Mouse (Mus musculus) hindbrain, embryonic 16.5 days (tissue): ENCODE measurements around the gene Cyth1. TPM values are rescaled to one million over a fixed set of nuclear protein-coding genes. Genes with fewer than 3 reads are reported as not detected.
A peak's percentile ranks its signal among the peaks of the same experiment; 100 is the strongest.

Source experiments
- ATAC-seq: fragments of 200-750 bp; cut with Nextera tagmentation; 2 replicates; pipeline ENCODE4 v1.8.0; 2017; ENCODE audit warnings: moderate TSS enrichment, moderate library complexity
- H3K27ac ChIP-seq: fragments of 300-500 bp; sonication (generic); 2 replicates; pipeline ENCODE4 v1.5.1; 2014; ENCODE audit warnings: low read depth, mild to moderate bottlenecking, control low read depth, low read length, moderate library complexity
- H3K27me3 ChIP-seq: fragments of 300-500 bp; sonication (generic); replicated peaks from 2 replicates; pipeline ENCODE4 v1.6.1; 2014; ENCODE audit warnings: low read length; ENCODE audit not compliant: control insufficient read depth, insufficient read depth
- H3K36me3 ChIP-seq: fragments of 300-500 bp; sonication (generic); 2 replicates; pipeline ENCODE4 v1.6.1; 2014; ENCODE audit warnings: mild to moderate bottlenecking, low read length, moderate library complexity, mixed read lengths; ENCODE audit not compliant: control insufficient read depth, insufficient read depth
- H3K4me1 ChIP-seq: fragments of 300-500 bp; sonication (generic); 2 replicates; pipeline ENCODE4 v1.6.1; 2014; ENCODE audit warnings: low read depth, low read length; ENCODE audit not compliant: control insufficient read depth, insufficient read depth
- H3K4me2 ChIP-seq: fragments of 300-500 bp; sonication (generic); 2 replicates; pipeline ENCODE4 v1.6.1; 2014; ENCODE audit warnings: mild to moderate bottlenecking, low read length, control low read depth, moderate library complexity
- H3K4me3 ChIP-seq: fragments of 300-500 bp; sonication (generic); 2 replicates; pipeline ENCODE4 v1.5.1; 2014; ENCODE audit warnings: mild to moderate bottlenecking, low read length, control low read depth, moderate library complexity
- H3K9ac ChIP-seq: fragments of 300-500 bp; sonication (generic); 2 replicates; pipeline ENCODE4 v1.6.1; 2014; ENCODE audit warnings: low read depth, mild to moderate bottlenecking, control low read depth, low read length, moderate library complexity
- H3K9me3 ChIP-seq: fragments of 300-500 bp; sonication (generic); 2 replicates; pipeline ENCODE4 v1.6.1; 2014; ENCODE audit warnings: mild to moderate bottlenecking, low read length, moderate library complexity; ENCODE audit not compliant: control insufficient read depth
- WGBS: fragments of 180-500 bp; shearing (Covaris S2); extraction: QIAGEN DNeasy Blood & Tissue Kit; methylation state at CpG from one replicate; pipeline ENCODE4 v1.1.7; 2014; 5-methylcytosine and 5-hydroxymethylcytosine counted together
- polyA plus RNA-seq: library from polyadenylated mRNA; unstranded; fragments of >200 nt; fragmentation: Nextera tagmentation; extraction: Ambion mirVana; gene quantifications from 2 replicates; pipeline ENCODE4 v1.2.1, GENCODE M21; 2015

The Cyth1 gene
- polyA plus RNA-seq, 1 experiment from 2014 or later = 19.7 TPM

DNA sequence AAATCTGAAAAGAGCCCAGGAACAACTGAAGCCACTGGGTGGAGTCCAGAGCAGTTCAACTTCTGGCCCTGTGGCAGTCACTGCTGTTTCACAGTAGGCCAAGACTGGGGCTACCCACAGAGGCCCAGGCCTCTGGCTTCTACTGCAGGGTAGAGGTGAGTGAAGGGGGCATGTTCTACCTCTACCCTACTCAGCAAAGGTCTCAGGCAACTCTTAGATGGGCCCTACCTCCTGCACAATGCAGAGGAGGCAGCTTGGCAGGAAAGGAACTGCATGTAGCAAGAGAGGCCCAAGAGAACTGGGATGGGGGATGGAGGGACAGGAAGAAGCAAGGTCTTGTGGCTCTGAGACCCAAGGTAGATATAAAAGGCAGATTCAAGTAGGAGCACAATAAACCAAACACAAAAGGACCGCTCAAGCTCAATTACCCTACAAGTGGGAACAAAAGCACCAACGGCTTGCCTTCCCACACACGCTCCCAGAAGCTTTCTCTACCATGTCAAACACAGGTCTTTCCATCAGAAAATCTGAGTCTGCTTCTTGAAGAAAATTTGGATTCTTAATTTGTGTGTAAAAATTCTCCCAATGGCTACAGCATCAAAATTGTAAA is 40.9 kb downstream of the Cyth1 start:
- 46% methylated on average over 3 of the region's 3 CpGs for WGBS
- ATAC-seq = no peak
- H3K4me2 ChIP-seq = no peak overlapping the region

DNA sequence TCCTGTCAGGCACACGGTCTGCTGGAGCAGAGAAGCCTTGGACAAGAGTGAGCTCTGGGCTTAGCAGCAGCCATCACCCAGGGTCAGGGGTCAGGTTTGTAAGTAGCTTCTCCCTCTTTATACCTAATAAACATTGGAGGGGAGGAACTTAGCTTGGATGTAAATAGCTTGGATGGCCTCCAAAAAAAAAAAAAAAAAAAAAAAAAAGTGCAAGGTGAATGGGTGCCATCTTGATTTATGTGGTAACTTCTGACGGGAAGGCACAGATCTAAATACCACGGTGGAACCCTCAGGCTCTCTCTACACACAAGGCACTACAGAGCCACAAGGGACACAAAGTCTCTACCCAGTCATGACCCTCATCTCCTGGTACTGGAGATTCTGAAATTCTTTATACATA is 42.1 kb downstream of the Cyth1 start:
- no peak for ATAC-seq
- Histone ChIP-seq H3K4me1 (peaks cover 62% of the 10 kb centered on the region), H3K36me3 (no peaks in the 10 kb centered on the region), H3K9ac (no peak overlapping the region), H3K4me2 (no peak overlapping the region), H3K27me3 (no peaks in the 10 kb centered on the region), H3K4me3 (no peak overlapping the region), H3K27ac (no peak overlapping the region), H3K9me3 (no peaks in the 10 kb centered on the region)
- WGBS = 69% methylated on average over 3 of the region's 3 CpGs

More for the DNA sequence above, 40.9 kb downstream of the Cyth1 start:
- H3K27me3 ChIP-seq = no peaks in the 10 kb centered on the region
- H3K4me3 ChIP-seq = no peak overlapping the region
- no peak overlapping the region for H3K27ac ChIP-seq
- H3K9ac ChIP-seq = no peak overlapping the region
- H3K36me3 ChIP-seq = no peaks in the 10 kb centered on the region
- no peaks in the 10 kb centered on the region for H3K9me3 ChIP-seq
- H3K4me1 ChIP-seq = peaks cover 60% of the 10 kb centered on the region

DNA sequence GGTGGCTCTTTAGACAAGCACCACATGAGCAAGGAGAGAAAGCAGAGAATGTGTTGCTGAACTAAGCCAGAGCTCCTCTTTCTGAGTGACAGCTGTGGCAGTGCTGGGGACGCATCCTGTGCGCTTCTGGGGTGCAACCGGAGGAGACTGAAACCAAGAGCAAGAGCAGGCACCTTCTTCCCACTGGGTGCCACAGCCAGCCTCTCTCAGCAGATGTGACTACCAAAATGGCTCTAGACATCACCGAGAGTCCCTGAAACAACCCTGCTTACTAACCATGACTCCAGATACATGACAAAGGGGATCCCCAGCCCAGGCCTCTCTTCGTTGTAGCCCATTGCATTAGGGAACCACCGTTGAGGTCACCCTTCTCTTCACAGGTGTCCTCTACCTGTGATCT is 44.9 kb downstream of the Cyth1 start:
- no peak overlapping the region; the same call in 1 of the 2 replicates for H3K9ac ChIP-seq
- 82% methylated on average over 6 of the region's 6 CpGs for WGBS
- H3K36me3 ChIP-seq = no peaks in the 10 kb centered on the region
- H3K4me1 ChIP-seq = peaks cover 59% of the 10 kb centered on the region
- peak overlapping the region; percentile 96 for H3K27ac ChIP-seq
- no peaks in the 10 kb centered on the region for H3K9me3 ChIP-seq
- H3K27me3 ChIP-seq = no peaks in the 10 kb centered on the region
- H3K4me3 ChIP-seq = no peak overlapping the region
- no peak for ATAC-seq
- H3K4me2 ChIP-seq = no peak overlapping the region

DNA sequence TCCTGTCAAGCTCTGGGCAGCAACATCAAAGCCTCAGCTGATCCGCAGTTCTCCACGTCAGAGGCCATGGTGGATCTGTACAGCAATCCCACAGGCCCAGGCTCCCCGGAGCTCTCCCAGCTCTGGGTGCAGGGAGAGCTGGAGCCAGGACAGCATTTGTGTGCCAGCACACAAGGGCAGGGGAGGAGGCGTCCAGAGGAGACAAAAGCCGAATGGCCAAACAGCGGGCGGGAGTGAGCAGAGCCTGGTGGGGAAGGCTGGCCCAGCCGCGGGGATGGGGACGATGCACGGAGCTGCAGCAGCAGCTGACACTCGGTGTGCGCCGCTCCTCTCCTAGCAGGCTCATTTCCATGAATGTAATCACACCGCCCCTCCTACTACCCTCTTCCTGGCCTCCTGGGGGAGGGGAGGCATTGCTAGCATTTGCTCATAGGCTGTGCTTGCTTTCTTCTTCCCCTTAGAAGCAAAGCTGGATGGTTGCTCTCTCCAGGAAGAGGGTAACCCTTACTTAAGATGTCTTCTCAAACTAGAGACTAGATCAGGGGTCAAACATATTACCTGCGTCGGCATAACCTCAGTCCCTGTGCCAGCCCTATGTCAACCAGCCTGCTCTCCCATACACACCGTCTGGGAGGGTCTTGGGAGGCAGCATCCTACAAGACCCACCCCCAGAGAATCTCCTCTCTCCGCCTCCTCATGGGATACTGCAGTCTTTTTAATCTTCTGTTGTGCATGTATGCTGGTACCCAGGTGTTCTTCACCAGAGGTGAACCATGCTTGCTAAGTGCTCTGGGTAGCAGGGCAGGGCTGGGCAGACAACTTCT is 45.8 kb downstream of the Cyth1 start:
- peak overlapping the region; percentile 78 for H3K9ac ChIP-seq
- peak; percentile 91 for ATAC-seq
- H3K27me3 ChIP-seq = no peaks in the 10 kb centered on the region
- H3K4me1 ChIP-seq = peaks cover 62% of the 10 kb centered on the region
- H3K27ac ChIP-seq = peak overlapping the region; percentile 96
- H3K9me3 ChIP-seq = no peaks in the 10 kb centered on the region
- H3K4me2 ChIP-seq = peak overlapping the region; percentile 76
- H3K4me3 ChIP-seq = peak overlapping the region; percentile 51
- 5% methylated on average over 19 of the region's 19 CpGs for WGBS
- no peaks in the 10 kb centered on the region for H3K36me3 ChIP-seq

DNA sequence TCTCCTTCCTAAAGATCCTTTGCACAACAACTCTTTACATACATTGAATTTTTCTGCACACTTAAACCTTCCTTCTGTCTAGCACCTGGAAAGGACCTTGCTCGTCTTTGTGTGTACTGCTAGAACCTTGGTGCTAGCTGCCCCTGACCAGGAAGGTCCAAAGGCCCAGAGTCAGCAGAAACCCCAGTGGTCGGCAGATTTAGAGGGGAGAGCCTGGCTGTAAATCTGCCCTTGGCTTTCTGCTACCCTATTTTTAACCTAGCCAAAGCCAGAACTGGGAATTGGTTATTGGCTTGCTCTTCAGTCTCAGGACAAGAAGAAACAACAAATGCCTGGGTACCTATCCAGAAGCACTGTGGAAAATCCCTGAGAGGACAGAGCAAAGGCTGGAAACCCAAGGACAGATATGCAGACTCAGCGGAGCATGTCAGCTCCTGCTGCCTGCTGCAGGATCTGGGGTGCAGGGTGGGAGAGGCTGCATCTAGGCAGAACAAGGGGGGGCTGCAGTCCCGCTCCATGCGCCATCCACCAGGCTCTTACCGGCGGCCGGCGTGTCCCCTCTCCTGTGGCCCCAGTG is 46.5 kb downstream of the Cyth1 start:
- H3K27me3 ChIP-seq = no peaks in the 10 kb centered on the region
- H3K9ac ChIP-seq = peak overlapping the region; percentile 78
- peak overlapping the region; percentile 76 for H3K4me2 ChIP-seq
- peaks cover 64% of the 10 kb centered on the region for H3K4me1 ChIP-seq
- H3K36me3 ChIP-seq = no peaks in the 10 kb centered on the region
- 6% methylated on average over 9 of the region's 9 CpGs for WGBS
- ATAC-seq = peak; percentile 54
- H3K27ac ChIP-seq = peak overlapping the region; percentile 96
- peak overlapping the region; percentile 51 for H3K4me3 ChIP-seq
- H3K9me3 ChIP-seq = no peaks in the 10 kb centered on the region

DNA sequence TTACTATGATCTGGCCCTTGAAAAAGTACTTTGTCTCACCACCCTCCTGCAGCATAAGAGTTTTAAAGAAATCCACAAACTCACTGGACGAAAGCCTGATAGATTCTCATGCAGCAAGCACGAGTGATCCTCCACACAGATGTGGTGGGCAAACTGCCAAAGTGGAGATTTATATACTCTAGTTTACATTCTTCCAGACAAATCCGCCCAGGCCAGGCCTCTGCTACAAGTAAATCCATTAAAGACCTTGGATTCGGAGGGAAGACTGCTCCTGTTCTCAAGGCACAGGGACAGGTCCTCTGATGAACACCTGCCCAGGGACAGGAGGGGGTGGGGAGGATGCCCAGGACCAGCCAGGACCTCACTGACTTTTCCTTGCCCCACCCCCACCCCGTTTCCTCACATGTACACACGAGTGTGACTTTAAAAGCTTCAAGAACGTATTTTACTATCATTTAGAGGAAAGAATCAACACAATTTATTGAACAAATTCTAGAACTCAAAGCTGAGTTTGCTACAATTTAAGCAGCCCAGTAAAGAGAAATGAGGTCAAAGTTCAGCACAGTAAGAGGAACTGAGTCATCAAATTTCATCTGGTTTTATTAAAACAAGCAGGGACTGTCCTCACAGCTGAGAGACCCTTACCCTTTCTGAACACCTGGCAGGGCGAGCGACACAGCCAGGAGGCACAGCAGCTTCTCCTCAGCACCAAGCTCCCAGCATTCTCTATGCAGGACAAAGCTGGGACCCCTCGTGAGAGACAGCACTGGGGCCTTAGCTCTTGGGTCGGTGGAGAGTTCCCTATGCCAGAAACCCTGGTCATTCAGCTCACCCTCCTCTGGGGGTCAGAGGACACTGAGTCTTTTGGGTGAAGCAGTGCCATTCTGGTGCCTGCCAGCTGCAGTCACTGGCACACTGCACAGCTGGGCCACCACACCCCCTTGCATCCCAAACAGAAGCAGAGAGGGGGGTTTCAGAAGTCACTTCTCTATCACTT is 47.3 kb downstream of the Cyth1 start:
- 28% methylated on average over 11 of the region's 11 CpGs for WGBS
- ATAC-seq = no peak

DNA sequence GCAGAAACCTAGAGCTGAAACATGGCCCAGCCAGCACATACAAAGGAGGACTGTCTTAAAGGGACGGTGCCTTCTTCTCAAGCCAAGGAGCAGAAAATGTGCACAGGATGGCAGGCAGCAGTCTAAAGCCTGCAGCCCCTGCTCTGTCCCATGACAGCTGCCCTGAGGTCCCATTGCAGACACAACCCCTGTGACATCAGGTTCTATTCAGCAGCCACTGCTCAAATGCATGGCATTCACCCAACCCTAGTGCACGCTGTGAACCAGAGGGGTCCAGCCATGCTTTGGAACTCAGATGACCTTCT is 50.1 kb downstream of the Cyth1 start:
- Histone ChIP-seq H3K27ac (peak overlapping the region; percentile 81), H3K9me3 (no peaks in the 10 kb centered on the region), H3K4me2 (peak overlapping the region; percentile 57), H3K27me3 (no peaks in the 10 kb centered on the region), H3K4me1 (peaks cover 72% of the 10 kb centered on the region), H3K4me3 (peak overlapping the region; percentile 30), H3K9ac (peak overlapping the region; percentile 58), H3K36me3 (no peaks in the 10 kb centered on the region)
- 7% methylated on average over 2 of the region's 2 CpGs for WGBS
- ATAC-seq = 0 out of 2 replicates have a peak, but pooled peaks have one; percentile 19

More for the DNA sequence above, 47.3 kb downstream of the Cyth1 start:
- H3K27me3 ChIP-seq = no peaks in the 10 kb centered on the region
- H3K4me3 ChIP-seq = peak overlapping the region; percentile 51
- H3K9ac ChIP-seq = peak overlapping the region; percentile 78
- peak overlapping the region; percentile 96 for H3K27ac ChIP-seq
- H3K4me1 ChIP-seq = peaks cover 70% of the 10 kb centered on the region
- H3K36me3 ChIP-seq = no peaks in the 10 kb centered on the region
- H3K4me2 ChIP-seq = peak overlapping the region; percentile 76
- no peaks in the 10 kb centered on the region for H3K9me3 ChIP-seq

DNA sequence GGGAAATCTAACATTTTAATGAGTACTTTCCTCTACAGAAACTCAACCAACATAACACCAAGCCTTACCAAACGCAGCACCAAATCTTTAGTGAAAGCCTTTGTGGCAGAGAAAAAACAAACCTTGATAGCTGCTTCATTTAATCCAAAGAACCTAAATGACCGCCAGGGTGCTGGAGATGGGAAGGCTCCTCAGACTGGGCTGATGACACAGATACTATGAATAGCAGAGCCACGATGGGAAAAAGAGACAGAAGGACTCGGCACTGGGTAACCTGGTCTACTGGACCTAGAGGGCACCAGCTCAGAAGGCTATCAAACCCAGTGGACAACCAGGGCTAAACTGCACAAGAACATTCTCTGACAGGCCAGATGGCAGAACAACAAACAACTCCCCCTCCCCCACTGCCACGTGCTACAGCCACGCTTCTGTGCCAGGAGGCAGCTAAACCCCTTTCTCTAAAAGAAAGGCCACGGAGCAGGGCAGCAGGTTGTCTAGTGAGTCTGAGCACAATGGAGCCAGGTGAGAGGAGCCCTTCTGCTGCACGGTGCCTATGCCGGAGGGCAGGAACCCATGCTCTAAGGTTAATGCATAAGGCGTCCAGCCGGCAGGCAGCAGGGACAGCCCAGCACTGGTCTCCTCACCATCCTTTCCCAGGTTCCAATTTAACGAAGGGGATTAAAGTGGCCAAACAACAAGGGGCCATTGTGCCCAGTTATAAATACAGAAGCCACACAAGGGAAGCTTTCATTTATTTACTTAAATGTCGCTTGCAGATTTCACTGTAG is 50.7 kb downstream of the Cyth1 start:
- peak overlapping the region; percentile 30 for H3K4me3 ChIP-seq
- no peaks in the 10 kb centered on the region for H3K36me3 ChIP-seq
- peaks cover 69% of the 10 kb centered on the region for H3K4me1 ChIP-seq
- no peaks in the 10 kb centered on the region for H3K27me3 ChIP-seq
- peak overlapping the region; percentile 58 for H3K9ac ChIP-seq
- peak overlapping the region; percentile 81 for H3K27ac ChIP-seq
- 12% methylated on average over 13 of the region's 13 CpGs for WGBS
- H3K9me3 ChIP-seq = no peaks in the 10 kb centered on the region
- peak overlapping the region; percentile 57 for H3K4me2 ChIP-seq
- peak; percentile 31 for ATAC-seq
